Mouse (Mus musculus): ENCODE results near the gene Ascl5.

GRCm38 (mm10) chr1:136093726-136094125 lies 43.1 kb downstream of the Ascl5 start:
- no peak for TF ChIP-seq POLR2A (IDR thresholded peaks at IDR 0.05; ENCODE audit: control insufficient read depth, low read depth, low read length)
- no peak for TF ChIP-seq CTCF (IDR thresholded peaks at IDR 0.05; ENCODE audit: control insufficient read depth, insufficient read depth, insufficient replicate concordance, low read depth, low read length)
